Mouse (Mus musculus) ES-Bruce4 (cell line): ENCODE measurements around the gene Ankrd17.

ENCODE experiments used
- CTCF ChIP-seq: IDR thresholded peaks from one replicate; pipeline ENCODE4 v1.8.1; 2011; ENCODE audit warnings: low read depth, low read length
- POLR2A ChIP-seq: IDR thresholded peaks from one replicate; pipeline ENCODE4 v1.8.1; 2011; ENCODE audit warnings: low read length; ENCODE audit not compliant: insufficient read depth

GRCm38 (mm10) chr5:90353552-90354317 is 12.6 kb downstream of the Ankrd17 start:
- TF ChIP-seq CTCF: no peak
- TF ChIP-seq POLR2A: no peak
